Mouse (Mus musculus) cerebellum, postnatal 4 days (tissue): ENCODE results near the gene Parm1.
A peak's percentile ranks its signal among the peaks of the same experiment; 100 is the strongest.

Experiments
- DNase-seq, 2 experiments: peaks; one replicate each; pipeline ENCODE4 v3.0.0; 2022; ENCODE audit warnings: low spot score in 2 of 2, mixed read lengths in 1 of 2

The Parm1 gene

DNA sequence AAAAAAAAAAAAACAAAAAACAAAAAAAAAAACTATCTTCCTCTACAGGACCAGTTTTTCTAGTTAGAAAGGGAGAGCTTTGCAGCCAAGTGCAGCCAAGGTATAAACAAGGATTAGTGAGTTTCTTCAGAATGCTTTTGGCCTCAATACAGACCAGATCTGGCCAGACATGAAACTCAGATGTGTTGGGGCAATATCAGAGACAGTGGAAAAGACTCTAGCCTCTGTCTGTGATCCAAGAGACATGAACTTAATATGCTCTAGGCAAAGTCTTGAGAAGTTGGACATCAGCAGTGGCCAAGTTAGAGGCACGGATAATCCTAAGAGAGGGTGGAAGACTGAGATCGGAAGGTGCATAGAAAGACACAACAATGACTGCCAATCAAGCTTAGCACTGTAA lies 56.8 kb downstream of the Parm1 start:
- DNase-seq = no peak

DNA sequence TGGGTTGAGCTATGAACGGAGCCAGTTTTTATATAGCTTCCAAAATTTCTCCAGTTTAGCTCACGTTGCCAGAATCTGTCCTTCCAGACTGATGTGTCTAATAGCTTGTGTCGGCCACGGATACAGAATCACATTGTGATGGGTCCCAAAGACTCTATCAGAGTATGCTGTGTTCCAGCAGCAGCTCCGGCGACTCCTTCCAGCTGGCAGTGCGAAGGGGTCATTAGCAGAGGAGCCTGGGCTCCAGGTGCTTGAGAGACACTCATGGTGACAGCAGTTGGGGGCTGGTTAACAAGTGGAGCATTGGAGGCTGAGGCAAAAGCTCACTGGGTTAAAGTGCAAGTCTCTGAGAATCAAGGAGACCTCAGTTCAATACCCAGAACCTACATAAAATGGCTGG lies 61.5 kb downstream of the Parm1 start:
- DNase-seq = no peak

DNA sequence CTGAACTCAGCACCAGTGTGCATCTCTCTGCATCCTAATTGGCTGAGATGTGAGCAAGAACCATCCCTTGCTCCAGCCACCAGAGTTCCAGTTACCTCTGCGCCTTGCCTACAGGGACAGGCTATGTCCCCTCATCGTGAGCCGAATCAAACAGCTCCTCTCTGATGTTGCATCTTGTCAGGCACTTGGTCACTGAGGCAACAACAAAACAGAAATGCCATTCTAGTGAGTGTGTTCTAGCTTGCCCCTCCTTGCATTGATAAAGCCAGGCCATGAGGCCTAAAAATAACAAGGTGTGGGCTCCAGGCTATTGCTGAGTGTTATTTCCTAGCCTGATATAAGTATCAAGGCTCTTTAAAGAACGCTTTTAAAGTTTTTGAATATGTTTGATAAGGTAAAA lies 64.4 kb downstream of the Parm1 start:
- DNase-seq = no peak

GRCm38 (mm10) chr5:91586206-91586605 lies 68.8 kb downstream of the Parm1 start:
- no peak for DNase-seq

DNA sequence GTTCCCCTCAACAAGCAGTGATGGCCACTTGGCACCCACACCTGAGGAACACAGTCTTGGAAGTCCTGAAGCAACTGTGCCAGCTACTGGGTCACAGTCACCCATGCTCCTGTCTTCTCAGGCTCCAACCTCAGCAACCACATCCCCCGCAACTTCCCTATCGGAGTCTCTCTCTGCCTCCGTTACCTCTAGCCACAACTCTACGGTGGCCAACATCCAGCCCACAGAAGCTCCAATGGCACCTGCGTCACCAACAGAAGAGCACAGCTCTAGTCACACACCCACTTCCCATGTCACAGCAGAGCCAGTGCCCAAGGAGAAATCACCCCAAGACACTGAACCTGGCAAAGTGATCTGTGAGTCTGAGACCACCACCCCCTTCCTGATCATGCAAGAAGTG lies 76.7 kb downstream of the Parm1 start:
- DNase-seq = no peak

GRCm38 (mm10) chr5:91597216-91597615 lies 79.8 kb downstream of the Parm1 start:
- no peak for DNase-seq

- DNase-seq = no peak
Measured at GRCm38 (mm10) chr5:91599801-91600200, 82.4 kb downstream of the Parm1 start.

DNA sequence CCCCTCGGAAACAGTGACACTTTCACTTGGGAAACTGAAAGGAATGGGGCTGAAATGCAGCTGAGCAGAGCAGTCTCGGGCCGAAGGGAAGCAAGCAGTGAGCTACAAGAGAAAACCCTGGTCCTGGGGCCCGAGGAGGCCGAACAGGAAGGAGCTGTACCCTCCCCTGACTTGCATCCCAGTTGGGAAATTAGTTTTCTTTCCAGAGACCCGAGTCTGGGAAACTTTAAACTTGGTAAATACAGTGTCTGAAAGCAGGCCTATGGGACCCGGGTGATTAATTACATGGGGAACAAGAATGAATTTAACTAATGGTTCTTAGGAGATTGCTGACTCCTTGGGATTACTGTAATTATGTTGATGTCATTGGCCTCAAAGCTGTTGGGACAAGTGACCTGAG lies 85.9 kb downstream of the Parm1 start:
- DNase-seq = no peak

DNA sequence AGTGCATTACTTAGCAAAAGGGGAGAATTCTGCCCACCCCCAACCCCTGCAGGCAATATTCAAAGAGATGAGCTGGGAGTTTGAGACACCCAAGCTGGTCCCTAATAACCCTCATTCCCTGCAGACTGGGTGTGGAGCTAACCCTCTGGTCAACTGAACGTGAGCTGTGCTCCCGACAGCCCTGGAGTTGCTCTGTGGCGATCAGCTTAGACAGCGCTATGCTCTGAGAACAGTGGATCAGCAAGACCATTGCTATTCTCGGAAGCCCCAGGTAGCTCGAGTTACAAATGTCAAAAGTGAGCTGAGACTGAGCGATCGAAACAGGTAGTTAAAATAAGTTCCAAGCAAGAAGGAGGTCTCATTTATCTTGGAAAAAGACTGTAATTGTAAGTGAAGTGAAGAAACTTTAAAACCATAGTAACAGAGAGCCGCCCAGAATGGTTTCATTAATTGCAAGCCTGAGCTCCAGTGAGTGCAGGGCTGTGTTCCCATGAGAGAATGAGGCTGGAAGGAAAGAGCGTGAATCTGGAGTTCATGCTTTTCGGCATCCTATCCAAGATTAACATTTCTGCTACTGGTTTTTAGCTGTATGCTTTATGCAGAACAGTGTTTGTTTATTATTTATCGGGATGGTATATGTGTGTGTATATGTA lies 86.5 kb downstream of the Parm1 start:
- DNase-seq = no peak

- no peak for DNase-seq
Measured at GRCm38 (mm10) chr5:91607234-91607633, 89.8 kb downstream of the Parm1 start.

GRCm38 (mm10) chr5:91607841-91608240 lies 90.4 kb downstream of the Parm1 start:
- no peak for DNase-seq

- no peak for DNase-seq
Measured at GRCm38 (mm10) chr5:91609041-91609440, 91.6 kb downstream of the Parm1 start.

DNA sequence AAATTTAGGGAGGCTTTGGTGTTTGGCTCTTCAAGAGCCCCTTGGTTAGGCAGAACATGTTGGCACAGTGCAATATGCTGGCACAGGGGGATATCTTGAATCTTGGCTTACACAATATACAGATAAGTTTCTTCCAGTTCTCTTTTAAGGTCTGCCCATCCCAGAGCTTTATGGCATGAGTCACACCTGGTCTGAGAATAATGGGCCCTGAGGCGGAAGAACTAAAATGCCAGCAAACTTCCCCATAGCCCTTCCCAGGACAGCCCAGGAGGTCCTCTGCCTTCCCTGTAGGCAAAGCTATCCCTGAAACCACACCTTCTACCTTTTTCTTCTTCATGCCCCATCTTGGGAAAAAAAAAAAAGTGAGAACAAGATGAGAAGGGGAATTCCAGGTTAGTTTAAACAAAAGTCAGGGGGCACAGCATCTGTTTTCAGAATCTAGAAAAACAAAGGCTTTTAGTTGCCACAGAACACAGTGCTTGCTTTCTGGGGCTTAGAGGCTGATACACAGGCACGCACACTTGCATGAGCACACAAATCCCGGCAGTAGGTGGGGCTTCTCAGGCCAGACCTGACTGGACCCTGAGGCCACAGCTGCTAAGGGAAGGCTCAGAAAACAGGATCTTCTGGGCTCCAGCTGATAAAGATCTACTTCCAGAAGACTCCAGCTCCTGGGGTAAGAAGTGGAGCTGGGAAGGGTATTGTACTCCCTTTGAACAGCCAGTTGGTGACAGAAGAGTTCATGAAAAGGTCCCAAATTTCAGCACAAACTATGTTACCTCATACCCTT lies 92.3 kb downstream of the Parm1 start:
- DNase-seq = no peak

DNA sequence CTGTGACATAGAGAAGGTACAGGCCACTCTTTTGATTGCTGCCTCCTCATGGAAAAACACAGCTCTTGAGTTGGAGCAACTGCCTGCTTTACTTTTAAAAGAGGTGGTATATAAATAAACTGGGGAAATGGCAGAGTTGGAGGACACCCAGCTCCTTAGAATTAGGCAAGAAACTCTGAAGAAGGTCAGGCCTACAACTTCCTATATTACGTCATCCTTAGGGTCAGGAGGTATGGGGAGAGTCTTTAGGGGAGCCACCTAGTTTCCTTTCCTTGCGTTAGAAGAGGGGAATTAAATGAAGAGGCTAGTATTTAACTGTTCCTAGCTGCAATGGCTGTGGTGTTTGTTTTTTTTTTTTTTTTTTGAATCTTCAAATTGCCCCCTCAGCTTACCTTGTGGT lies 93.1 kb downstream of the Parm1 start:
- no peak for DNase-seq

DNA sequence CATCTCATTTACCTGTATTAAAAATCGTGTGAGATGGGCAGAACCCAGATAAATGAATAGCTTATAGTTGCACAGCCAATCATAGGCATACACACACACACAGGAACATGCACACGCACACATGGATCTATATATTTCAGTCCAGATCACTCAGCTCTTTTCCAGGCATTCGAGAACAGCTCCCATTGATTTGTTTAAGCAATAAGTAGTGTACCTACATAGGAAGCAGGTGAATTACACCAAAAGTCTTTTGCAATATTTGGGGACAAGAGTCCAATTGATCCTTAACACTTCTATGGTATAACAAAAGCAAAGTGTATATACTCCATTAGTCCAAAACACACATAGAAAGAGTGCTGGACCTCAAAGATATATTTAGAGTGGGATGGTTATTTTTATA lies 94.2 kb downstream of the Parm1 start:
- DNase-seq = no peak

GRCm38 (mm10) chr5:91617331-91618233 lies 100.2 kb downstream of the Parm1 start:
- DNase-seq = no peak

- DNase-seq = no peak
Measured at GRCm38 (mm10) chr5:91618661-91619173, 101.3 kb downstream of the Parm1 start.

DNA sequence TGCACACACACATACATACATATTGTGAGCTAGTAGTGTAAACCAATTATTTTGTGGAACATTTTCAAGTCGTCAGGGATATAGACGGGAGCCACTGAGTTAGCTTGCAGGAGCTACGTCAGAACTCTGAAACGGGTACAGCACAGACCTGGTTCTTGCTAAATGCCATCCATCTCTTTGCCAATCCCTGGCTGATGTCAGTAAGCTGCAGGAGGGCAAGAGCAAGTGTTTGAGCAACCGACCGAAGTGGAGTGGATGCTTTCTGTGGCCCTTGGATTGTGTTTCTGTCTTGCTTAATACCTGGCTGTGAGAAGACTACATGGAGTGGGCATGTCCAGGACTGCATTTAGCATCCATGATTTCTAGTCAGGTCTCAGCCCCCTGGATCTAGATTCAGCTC lies 103.8 kb downstream of the Parm1 start:
- DNase-seq = no peak

GRCm38 (mm10) chr5:91626823-91627222 lies 109.4 kb downstream of the Parm1 start:
- no peak for DNase-seq

- DNase-seq = peak in 1 of 2 experiments; percentile 10
Measured at GRCm38 (mm10) chr5:91629472-91629871, 112.1 kb downstream of the Parm1 start.

GRCm38 (mm10) chr5:91651330-91651729 lies 133.9 kb downstream of the Parm1 start:
- DNase-seq = no peak
